Mouse (Mus musculus): Measurements from ENCODE around the gene Catsperg1. TPM values are rescaled to one million over a fixed set of nuclear protein-coding genes. Genes with fewer than 3 reads are reported as not detected.
"Not testable (repeated sequence)": the region's sequence is repeated elsewhere in the genome, so short reads cannot be mapped to it uniquely, and the experiment has no call there.

Catsperg1 gene
- total RNA-seq, 2 experiments from 2014 or later, result 1.1 to 1.5 TPM

- no peak for DNase-seq (ENCODE audit: low spot score in 2 of 2)
Measured at GRCm38 (mm10) chr7:29231517-29231916, 17.7 kb upstream of the Catsperg1 start.

DNA sequence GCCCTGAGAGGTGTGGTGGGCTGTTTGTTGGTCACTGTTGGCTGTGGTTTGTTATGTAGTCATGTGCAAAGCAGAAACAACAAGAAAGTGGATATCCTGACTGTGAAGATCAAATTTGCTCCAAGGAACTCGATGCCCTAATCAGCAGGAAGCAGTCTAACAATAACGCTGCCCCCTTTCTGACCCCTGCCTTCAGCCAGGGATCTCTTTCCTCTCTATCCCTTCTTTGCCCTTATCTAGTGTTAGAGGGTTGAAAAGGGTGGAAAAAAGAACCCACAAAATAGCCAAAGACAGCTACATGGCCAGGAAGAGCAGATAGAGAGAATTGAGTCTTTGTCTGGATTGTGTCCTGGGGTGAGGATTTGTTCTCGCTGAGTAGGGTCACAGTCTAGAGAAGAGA lies 16.7 kb upstream of the Catsperg1 start:
- no peak for DNase-seq (ENCODE audit: low spot score in 2 of 2)

DNA sequence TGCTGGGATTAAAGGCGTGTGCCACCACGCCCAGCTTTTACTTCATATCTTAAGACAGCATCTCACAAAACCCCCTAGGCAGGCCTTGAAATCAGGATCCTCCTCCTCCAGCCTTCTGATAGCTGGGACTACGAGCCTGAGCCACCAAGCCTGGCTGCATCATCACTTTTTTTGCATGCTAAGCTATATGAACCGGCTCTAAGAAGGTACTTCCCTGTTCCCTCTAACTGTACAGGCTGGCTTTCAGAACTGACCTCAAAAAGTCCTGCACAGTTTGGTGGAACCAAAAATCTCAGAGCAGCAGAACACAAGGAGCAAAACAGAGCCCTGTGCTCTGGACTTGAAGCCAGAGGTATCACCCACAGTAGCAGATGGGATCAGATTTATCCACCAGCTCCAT lies 14.4 kb upstream of the Catsperg1 start:
- no peak for DNase-seq (ENCODE audit: low spot score in 2 of 2)

DNA sequence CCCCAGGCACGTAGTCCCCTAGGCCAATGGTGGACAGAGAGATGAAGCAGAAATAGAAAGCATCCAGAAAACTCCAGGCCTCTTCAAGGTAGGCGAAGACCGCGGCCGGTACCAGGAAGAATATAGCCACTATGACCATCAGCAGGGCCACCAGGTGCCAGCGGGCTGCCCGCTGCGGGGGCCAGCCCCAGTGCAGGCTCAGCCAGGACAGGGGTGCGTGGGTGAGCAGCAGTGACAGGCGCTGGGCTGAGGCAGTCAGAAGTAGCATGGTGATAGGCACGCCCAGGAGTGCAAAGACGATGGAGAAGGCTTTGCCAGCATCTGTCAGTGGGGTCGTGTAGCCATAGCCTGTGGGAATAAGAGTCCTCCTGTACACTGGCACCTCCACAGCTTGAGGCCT lies 11.7 kb upstream of the Catsperg1 start:
- peak in 1 of 2 experiments; percentile 39 for DNase-seq (ENCODE audit: low spot score in 2 of 2)

- peak in 1 of 2 experiments; percentile 34 for DNase-seq (ENCODE audit: low spot score in 2 of 2)
Measured at GRCm38 (mm10) chr7:29224756-29225394, 11.0 kb upstream of the Catsperg1 start.

GRCm38 (mm10) chr7:29214846-29215245 lies 1.0 kb upstream of the Catsperg1 start:
- no peak for DNase-seq (ENCODE audit: low spot score in 2 of 2)

DNA sequence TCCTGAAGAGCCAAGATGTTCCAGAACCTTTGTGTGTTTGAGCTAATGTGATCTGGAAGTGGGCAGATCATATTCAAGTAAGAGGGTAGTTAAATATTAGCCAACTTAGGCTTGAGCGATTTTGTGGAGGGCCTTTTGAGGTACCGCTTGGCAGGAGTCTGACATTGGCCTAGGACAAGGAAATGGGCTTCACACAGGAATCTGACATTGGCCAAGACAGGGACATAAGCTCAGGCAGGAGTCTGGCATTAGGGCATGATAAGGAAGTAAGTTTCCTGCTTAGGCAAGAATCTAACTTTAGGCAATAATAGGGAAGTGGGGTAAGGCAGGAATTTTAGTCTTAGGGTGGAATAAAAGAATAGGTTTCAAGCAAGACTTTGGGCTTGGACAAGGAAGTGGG lies 401 bp upstream of the Catsperg1 start:
- no peak for DNase-seq (ENCODE audit: low spot score in 2 of 2)

- DNase-seq (ENCODE audit: low spot score in 2 of 2), result not testable (repeated sequence)
Measured at GRCm38 (mm10) chr7:29212775-29213560, 867 bp downstream of the Catsperg1 start.

GRCm38 (mm10) chr7:29212199-29212765 lies 1.6 kb downstream of the Catsperg1 start:
- no peak for DNase-seq (ENCODE audit: low spot score in 2 of 2)

- DNase-seq (ENCODE audit: low spot score in 2 of 2), result peak in 1 of 2 experiments; percentile 13
Measured at GRCm38 (mm10) chr7:29211415-29212198, 2.2 kb downstream of the Catsperg1 start.

DNA sequence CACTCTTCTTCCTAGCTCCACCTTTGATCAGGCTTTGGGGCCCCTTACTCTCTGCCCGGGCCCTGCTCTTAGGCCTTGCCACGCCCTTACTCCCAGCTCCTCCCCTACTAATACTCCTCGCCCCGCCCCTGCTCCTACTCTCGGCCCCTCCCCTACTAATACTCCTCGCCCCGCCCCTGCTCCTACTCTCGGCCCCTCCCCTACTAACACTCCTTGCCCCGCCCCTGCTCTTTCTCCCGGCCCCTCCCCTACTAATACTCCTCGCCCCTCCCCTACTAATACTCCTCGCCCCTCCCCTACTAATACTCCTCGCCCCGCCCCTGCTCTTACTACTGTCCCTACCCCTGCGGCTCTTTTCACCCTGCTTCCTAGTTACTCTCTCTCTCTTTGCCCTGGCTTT lies 2.8 kb downstream of the Catsperg1 start:
- not testable (repeated sequence) for DNase-seq (ENCODE audit: low spot score in 2 of 2)

DNA sequence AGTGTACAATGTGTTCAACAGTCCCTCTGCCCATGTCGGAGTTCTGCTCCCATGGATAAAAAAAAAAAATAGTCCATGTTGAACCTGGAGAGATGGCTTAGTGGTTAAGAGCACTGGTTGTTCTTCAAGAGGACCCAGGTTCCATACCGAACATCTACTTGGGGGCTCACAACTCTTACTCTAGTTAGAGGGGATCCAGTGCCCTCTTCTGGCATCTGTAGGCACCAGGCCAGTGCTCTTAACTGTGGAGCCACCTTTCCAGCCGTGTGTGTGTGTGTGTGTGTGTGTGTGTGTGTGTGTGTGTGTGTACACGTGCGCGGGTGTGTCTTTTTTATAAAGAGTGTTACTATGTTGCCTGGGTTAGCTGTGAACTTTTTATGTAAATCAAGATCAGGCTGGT lies 11.3 kb downstream of the Catsperg1 start:
- no peak for DNase-seq (ENCODE audit: low spot score in 2 of 2)

GRCm38 (mm10) chr7:29194230-29194629 lies 19.6 kb downstream of the Catsperg1 start:
- not testable (repeated sequence) for DNase-seq (ENCODE audit: low spot score in 2 of 2)

DNA sequence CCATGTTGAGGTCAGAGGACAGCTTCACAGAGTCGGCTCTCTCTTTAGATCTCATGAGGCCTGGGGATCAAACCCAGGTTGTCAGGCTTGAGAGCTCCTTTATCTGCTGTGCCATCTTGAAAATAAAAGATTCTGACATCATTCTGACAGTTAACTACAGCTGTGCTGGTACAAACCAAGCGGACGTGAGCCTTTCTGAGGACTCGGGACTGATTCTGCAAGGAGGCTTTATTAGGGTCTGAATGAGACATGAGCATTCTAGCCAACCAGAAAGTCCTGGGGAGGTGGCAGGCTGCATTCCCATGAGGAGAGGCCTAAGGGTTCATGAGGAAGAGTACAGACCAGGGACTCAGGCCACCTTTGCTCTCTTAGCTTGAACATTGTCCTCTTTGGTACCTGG lies 32.5 kb downstream of the Catsperg1 start:
- DNase-seq (ENCODE audit: low spot score in 2 of 2), result not testable (repeated sequence)

GRCm38 (mm10) chr7:29180854-29181236 lies 33.0 kb downstream of the Catsperg1 start:
- no peak for DNase-seq (ENCODE audit: low spot score in 2 of 2)

DNA sequence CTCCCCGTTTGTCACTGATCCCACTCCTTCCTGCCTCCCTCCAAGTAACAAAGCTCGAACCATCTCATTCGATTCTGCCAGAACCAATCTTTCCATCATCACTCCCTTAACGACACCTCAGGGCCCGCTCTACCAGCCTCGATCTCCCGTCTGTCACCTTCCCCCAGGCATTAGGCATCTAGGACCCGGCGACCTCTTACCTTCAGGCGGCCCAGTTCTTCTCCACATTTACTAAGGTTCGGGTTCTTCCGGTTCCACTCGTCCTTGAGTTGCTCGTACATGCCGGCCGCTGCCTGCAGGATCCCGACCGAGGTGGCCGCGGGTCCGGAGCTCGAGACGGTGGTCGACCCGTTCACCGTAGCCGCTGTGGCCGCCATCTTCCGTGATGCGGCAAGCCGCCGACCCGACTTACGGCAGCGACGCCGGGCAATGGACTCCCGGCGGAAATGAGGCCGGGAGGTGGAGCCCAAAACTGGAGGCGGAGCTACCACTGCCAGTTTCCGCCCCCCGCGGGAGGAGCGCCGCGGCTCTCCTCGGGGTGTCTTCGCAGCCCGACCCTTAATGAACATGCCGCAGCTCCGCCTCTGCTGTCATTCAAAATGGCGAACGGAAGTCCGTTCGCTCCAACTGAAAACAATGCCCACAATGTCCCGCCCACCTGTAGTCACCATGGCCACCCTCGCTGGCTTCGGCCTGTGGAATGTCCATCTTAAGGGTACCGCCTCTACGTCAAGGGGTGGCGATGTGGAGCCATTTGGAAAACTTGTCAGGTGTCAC lies 33.6 kb downstream of the Catsperg1 start, which contains the start of gene Psmd8:
Gene Psmd8, minus strand, starts transcription at position 625 of the 777 bp plus-strand sequence.
- peak; percentile 90 to 97 for DNase-seq (ENCODE audit: low spot score in 2 of 2)

- DNase-seq (ENCODE audit: low spot score in 2 of 2), result no peak
Measured at GRCm38 (mm10) chr7:29179323-29179722, 34.5 kb downstream of the Catsperg1 start.

DNA sequence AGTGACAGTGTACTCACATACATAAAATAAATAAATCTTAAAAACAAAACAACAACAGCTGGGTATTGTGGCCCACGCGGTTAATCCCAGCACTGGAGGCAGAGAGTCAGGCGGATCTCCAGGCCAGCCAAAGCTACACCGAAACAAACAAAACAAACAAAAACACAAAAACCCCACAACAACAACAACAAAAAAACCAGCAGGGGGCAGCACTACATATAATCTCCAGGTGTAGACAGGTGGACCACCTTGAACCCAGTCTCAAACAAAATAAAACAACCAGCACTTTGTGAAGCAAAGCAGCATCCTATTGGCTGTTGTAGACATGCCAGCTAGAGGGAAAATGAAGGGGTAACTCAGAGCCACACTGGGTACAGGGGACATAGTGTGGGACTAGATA lies 35.7 kb downstream of the Catsperg1 start:
- DNase-seq (ENCODE audit: low spot score in 2 of 2), result no peak

DNA sequence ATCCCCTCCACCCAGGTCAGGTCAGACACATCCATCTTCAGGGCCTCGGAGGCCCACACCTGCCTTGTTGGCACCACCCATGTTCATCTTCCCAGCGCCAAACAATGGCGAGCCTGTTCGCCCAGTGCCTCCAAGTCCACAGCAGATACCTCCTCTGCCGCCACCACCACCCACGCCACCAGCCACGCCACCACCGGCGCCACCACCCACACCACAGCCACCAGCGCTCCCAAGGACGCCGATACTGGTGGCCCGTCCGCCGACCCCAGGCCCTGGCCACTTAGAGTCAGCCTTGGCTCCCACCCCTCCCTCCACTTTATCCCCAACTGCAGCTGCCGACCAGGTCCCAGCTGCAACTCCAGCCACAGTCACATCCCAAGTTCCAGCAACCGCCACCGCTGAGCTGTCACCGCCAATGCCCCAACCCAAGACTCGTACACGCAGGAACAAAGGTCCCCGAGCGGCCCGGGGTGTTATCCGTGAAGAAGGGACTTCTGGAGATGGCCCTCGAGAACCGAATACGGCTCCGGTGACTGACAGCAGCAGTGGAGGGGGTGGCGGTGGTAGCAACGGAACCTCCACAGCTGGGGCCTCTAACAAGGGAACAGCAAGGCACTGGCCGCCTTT lies 41.3 kb downstream of the Catsperg1 start:
- DNase-seq (ENCODE audit: low spot score in 2 of 2), result no peak

DNA sequence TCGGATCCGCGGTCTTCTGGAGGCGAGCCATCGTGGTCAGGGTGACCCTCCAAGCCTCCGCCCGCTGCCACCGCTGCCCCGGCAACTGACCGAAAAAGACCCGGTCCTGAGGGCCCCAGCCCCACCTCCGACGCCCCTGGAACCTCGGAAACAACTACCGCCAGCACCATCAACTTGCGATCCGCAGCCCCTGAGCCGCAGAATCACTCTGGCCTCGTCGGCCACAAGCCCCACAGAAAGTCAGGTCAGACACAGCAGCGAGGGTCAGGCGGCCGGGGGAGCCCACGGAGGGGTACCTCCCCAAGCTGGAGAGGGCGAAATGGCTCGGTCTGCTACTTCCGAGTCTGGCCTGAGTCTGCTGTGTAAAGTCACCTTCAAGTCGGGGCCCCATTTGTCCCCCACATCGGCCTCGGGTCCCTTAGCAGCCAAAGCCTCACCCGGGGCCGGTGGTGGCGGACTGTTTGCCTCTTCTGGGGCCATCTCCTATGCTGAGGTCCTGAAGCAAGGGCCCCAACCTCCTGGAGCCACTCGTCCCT lies 42.2 kb downstream of the Catsperg1 start:
- no peak for DNase-seq (ENCODE audit: low spot score in 2 of 2)

All from left cerebral cortex, adult 18-20 months (tissue).